Mouse (Mus musculus) intestine, postnatal 0 days (tissue): ENCODE data around the gene Mrpl14. TPM values are rescaled to one million over a fixed set of nuclear protein-coding genes. Genes with fewer than 3 reads are reported as not detected.
A peak's percentile ranks its signal among the peaks of the same experiment; 100 is the strongest.

Experiments
- ATAC-seq: fragments of 200-750 bp; cut with Nextera tagmentation; 2 replicates; pipeline ENCODE4 v1.8.0; 2017; ENCODE audit warnings: mild to moderate bottlenecking, moderate TSS enrichment, moderate library complexity
- H3K27ac ChIP-seq: fragments of 300-500 bp; sonication (generic); 2 replicates; pipeline ENCODE4 v1.5.1; 2014; ENCODE audit warnings: mild to moderate bottlenecking, low read depth, low read length, moderate library complexity
- H3K27me3 ChIP-seq: fragments of 300-500 bp; sonication (generic); replicated peaks from 2 replicates; pipeline ENCODE4 v1.6.1; 2014; ENCODE audit warnings: low read length, mixed read lengths; ENCODE audit not compliant: control insufficient read depth, insufficient read depth
- H3K36me3 ChIP-seq: fragments of 300-500 bp; sonication (generic); 2 replicates; pipeline ENCODE4 v1.6.1; 2014; ENCODE audit warnings: mild to moderate bottlenecking, moderate library complexity; ENCODE audit not compliant: control insufficient read depth, insufficient read depth
- H3K4me1 ChIP-seq: fragments of 300-500 bp; sonication (generic); replicated peaks from 2 replicates; pipeline ENCODE4 v1.6.1; 2014; ENCODE audit warnings: antibody characterized with exemption, low read length, mixed read lengths; ENCODE audit not compliant: control insufficient read depth, insufficient read depth
- H3K4me2 ChIP-seq: fragments of 300-500 bp; sonication (generic); replicated peaks from 2 replicates; pipeline ENCODE4 v1.6.1; 2014; ENCODE audit warnings: low read depth, mild to moderate bottlenecking, moderate library complexity
- H3K4me3 ChIP-seq: fragments of 300-500 bp; sonication (generic); 2 replicates; pipeline ENCODE4 v1.5.1; 2014; ENCODE audit warnings: low read depth, low read length
- H3K9ac ChIP-seq: fragments of 300-500 bp; sonication (generic); 2 replicates; pipeline ENCODE4 v1.6.1; 2014; ENCODE audit warnings: mild to moderate bottlenecking, low read depth, low read length
- H3K9me3 ChIP-seq: fragments of 300-500 bp; sonication (generic); 2 replicates; pipeline ENCODE4 v1.6.1; 2016; ENCODE audit warnings: mixed run types; ENCODE audit not compliant: control insufficient read depth
- CTCF ChIP-seq: sonication (generic); IDR thresholded peaks from 2 replicates; pipeline ENCODE4 v1.5.1; 2016; ENCODE audit warnings: low read depth, mild to moderate bottlenecking, control low read depth, antibody characterized with exemption, moderate library complexity
- WGBS: fragments of 180-500 bp; shearing (Covaris S2); extraction: QIAGEN DNeasy Blood & Tissue Kit; methylation state at CpG from one replicate; pipeline ENCODE4 v1.1.7; 2014; 5-methylcytosine and 5-hydroxymethylcytosine counted together
- polyA plus RNA-seq: library from polyadenylated mRNA; unstranded; fragments of >200 nt; fragmentation: Nextera tagmentation; extraction: Ambion mirVana; gene quantifications from 2 replicates; pipeline ENCODE4 v1.2.1, GENCODE M21; 2015

Mrpl14 gene
- polyA plus RNA-seq, 1 experiment from 2014 or later, result 127 TPM

- H3K27ac ChIP-seq, result 0 out of 2 replicates have a peak overlapping the region, but pooled peaks have one; percentile 46
- no peaks in the 10 kb centered on the region for H3K9me3 ChIP-seq
- 35% methylated on average over 3 of the region's 3 CpGs for WGBS
- peak overlapping the region; percentile 30; the same call in 1 of the 2 replicates for H3K4me2 ChIP-seq
- TF ChIP-seq CTCF, result no peak
- peak; percentile 89 for ATAC-seq
- peaks cover 13% of the 10 kb centered on the region; the same call in 1 of the 2 replicates for H3K36me3 ChIP-seq
- no peak overlapping the region for H3K4me3 ChIP-seq
- H3K4me1 ChIP-seq, result peaks cover 4% of the 10 kb centered on the region
- H3K9ac ChIP-seq, result no peak overlapping the region
- no peaks in the 10 kb centered on the region for H3K27me3 ChIP-seq
Measured at GRCm38 (mm10) chr17:45699039-45699740, 13.1 kb downstream of the Mrpl14 start.

GRCm38 (mm10) chr17:45700496-45701235, 14.5 kb downstream of the Mrpl14 start:
- H3K4me1 ChIP-seq, result peaks cover 4% of the 10 kb centered on the region
- no peaks in the 10 kb centered on the region for H3K9me3 ChIP-seq
- H3K4me2 ChIP-seq, result no peak overlapping the region
- TF ChIP-seq CTCF, result no peak
- no peak overlapping the region; the same call in 1 of the 2 replicates for H3K27ac ChIP-seq
- H3K4me3 ChIP-seq, result no peak overlapping the region
- H3K36me3 ChIP-seq, result peaks cover 13% of the 10 kb centered on the region; the same call in 1 of the 2 replicates
- no peak for ATAC-seq
- WGBS, result 47% methylated on average over 9 of the region's 16 CpGs
- no peak overlapping the region for H3K9ac ChIP-seq
- no peaks in the 10 kb centered on the region for H3K27me3 ChIP-seq

- H3K4me2 ChIP-seq, result no peak overlapping the region
- peaks cover 4% of the 10 kb centered on the region for H3K4me1 ChIP-seq
- 73% methylated on average over 9 of the region's 9 CpGs for WGBS
- H3K4me3 ChIP-seq, result no peak overlapping the region
- peaks cover 13% of the 10 kb centered on the region; the same call in 1 of the 2 replicates for H3K36me3 ChIP-seq
- no peak overlapping the region for H3K27ac ChIP-seq
- H3K9ac ChIP-seq, result no peak overlapping the region
- ATAC-seq, result no peak
- no peak for TF ChIP-seq CTCF
- no peaks in the 10 kb centered on the region for H3K9me3 ChIP-seq
- H3K27me3 ChIP-seq, result no peaks in the 10 kb centered on the region
Measured at GRCm38 (mm10) chr17:45701236-45701591, 15.1 kb downstream of the Mrpl14 start.

GRCm38 (mm10) chr17:45702254-45702653, 16.1 kb downstream of the Mrpl14 start:
- 29% methylated on average over 4 of the region's 4 CpGs for WGBS
- no peaks in the 10 kb centered on the region for H3K9me3 ChIP-seq
- no peak overlapping the region for H3K27ac ChIP-seq
- H3K27me3 ChIP-seq, result no peaks in the 10 kb centered on the region
- H3K36me3 ChIP-seq, result peaks cover 9% of the 10 kb centered on the region; the same call in 1 of the 2 replicates
- H3K9ac ChIP-seq, result no peak overlapping the region
- peaks cover 4% of the 10 kb centered on the region for H3K4me1 ChIP-seq
- ATAC-seq, result peak; percentile 20; the same call in 1 of the 2 replicates
- TF ChIP-seq CTCF, result no peak
- H3K4me2 ChIP-seq, result no peak overlapping the region
- no peak overlapping the region for H3K4me3 ChIP-seq

- Histone ChIP-seq H3K9ac (no peak overlapping the region), H3K27ac (no peak overlapping the region; the same call in 1 of the 2 replicates), H3K9me3 (no peaks in the 10 kb centered on the region), H3K4me1 (peaks cover 4% of the 10 kb centered on the region), H3K4me2 (no peak overlapping the region), H3K36me3 (peaks cover 4% of the 10 kb centered on the region; the same call in 1 of the 2 replicates), H3K4me3 (no peak overlapping the region), H3K27me3 (no peaks in the 10 kb centered on the region)
- ATAC-seq, result no peak
- TF ChIP-seq CTCF, result no peak
- WGBS, result 65% methylated on average over 7 of the region's 7 CpGs
Measured at GRCm38 (mm10) chr17:45703187-45703586, 17.1 kb downstream of the Mrpl14 start.

- Histone ChIP-seq H3K36me3 (no peaks in the 10 kb centered on the region), H3K4me1 (no peaks in the 10 kb centered on the region), H3K27me3 (no peaks in the 10 kb centered on the region), H3K4me3 (no peak overlapping the region), H3K4me2 (no peak overlapping the region), H3K9ac (no peak overlapping the region), H3K9me3 (no peaks in the 10 kb centered on the region), H3K27ac (no peak overlapping the region)
- ATAC-seq, result no peak
- TF ChIP-seq CTCF, result 0 out of 2 replicates have a peak, but pooled peaks have one; percentile 7
- WGBS, result 74% methylated on average over 5 of the region's 5 CpGs
Measured at GRCm38 (mm10) chr17:45706796-45707195, 20.7 kb downstream of the Mrpl14 start.
